Mouse (Mus musculus): Measurements from ENCODE around the gene Ovol2. TPM values are rescaled to one million over a fixed set of nuclear protein-coding genes. Genes with fewer than 3 reads are reported as not detected.

The Ovol2 gene
- polyA plus RNA-seq, 1 experiment = not detected

DNA sequence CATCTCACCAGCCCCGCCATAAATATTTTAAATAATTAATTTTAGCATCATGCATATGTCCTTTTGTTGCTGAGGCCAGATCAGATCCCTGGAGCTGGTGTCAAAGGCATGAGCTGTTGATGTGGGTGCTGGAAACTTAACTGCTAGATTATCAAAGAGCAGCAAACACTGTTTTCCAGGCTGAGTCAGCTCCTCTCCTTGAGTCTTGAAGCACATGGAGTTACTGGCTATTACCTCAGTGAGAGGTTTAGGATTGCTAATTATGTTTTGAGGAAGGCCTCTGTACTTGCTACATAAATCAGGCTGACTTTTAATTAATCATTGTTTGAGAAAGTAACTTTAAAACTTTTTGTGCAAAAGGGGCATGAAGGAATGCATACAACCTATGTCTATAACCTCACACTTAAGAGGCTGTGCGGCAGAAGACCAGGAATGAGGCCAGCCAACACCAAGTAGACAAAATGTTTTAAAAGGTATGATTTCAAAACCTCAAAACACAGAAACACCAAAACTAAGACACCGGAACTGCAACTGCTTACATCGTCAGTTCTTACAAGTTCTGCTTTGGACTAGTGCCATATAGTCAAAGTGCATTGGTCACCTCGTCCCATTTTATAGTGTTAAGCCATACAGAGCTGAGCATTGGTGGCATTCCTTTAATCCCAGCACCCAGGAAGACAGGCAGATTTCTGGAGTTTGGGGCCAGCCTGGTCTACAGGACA is 67.4 kb downstream of the Ovol2 start:
- no peak for TF ChIP-seq GATA1 (IDR thresholded peaks at IDR 0.05; ENCODE audit: low read length)

DNA sequence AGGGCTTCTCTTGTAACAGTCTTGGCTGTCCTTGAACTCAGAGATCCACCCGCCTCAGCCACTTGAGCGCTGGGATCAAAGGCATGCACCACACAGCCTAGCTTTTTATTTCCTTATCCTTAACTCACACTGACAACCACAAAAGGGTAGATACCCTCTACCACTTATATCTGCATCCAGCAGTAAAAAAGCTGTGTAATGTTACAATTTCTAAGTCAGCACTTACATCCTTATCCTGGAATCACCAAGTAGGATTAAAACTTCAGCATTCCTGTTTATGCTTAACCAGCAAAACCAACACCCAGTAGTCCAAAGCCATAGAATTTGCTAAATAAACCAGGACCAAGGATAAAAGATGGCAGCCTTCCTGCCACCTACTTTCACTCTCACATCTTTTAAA is 69.1 kb downstream of the Ovol2 start:
- TF ChIP-seq GATA1 (IDR thresholded peaks at IDR 0.05; ENCODE audit: low read length) = no peak

Other genes with a start within 250 kb of the Ovol2 start
- 1.6 and 1.9 TPM in 2 replicates for gene Mgme1, start 61.5 kb downstream of the Ovol2 start, polyA plus RNA-seq (2012)
- 18.2 and 31.6 TPM in 2 replicates for gene Snx5, start 61.2 kb downstream of the Ovol2 start, polyA plus RNA-seq (2012)
- 14.7 and 22.7 TPM in 2 replicates for gene Kat14, start 36.8 kb upstream of the Ovol2 start, polyA plus RNA-seq (2012)
- gene Pet117, start 36.9 kb upstream of the Ovol2 start, polyA plus RNA-seq (2012) = 27.9 TPM in 1 of 2 replicates, not detected in the other
- not detected in 2 replicates for gene Dzank1, start 195.3 kb upstream of the Ovol2 start, polyA plus RNA-seq (2012)
- 16.7 and 18.9 TPM in 2 replicates for gene Polr3f, start 195.6 kb upstream of the Ovol2 start, polyA plus RNA-seq (2012)
- gene Rbbp9, start 218.7 kb upstream of the Ovol2 start, polyA plus RNA-seq (2012) = 1.2 and 1.4 TPM in 2 replicates
- gene Sec23b, start 224.1 kb upstream of the Ovol2 start, polyA plus RNA-seq (2012) = 7.5 and 9.2 TPM in 2 replicates